31 mouse cellular contexts compared by ENCODE assay signal in genomic region chr3:62311224-62311623, GRCm38 (mm10). TPM values are rescaled to one million over a fixed set of nuclear protein-coding genes. Genes with fewer than 3 reads are reported as not detected.
DNase-seq lines count a peak whose midpoint lies in the region; ATAC-seq and TF ChIP-seq lines count a peak whose summit lies in the region.
"Had no signal": no experiment of that assay in that cellular context is flagged by ENCODE, and none has a peak within 500 bp of the region (broad histone marks: within the 10 kb centered on the region; RNA-seq: fewer than 3 reads in every experiment).

No protein-coding gene starts in this region.

- WGBS in embryonic facial prominence, embryonic 11.5 days = 88% methylated on average over 5 of the region's 5 CpGs
- WGBS in embryonic facial prominence, embryonic 10.5 days = 92% methylated on average over 5 of the region's 5 CpGs
- 91% methylated on average over 5 of the region's 5 CpGs for WGBS in hindbrain, embryonic 13.5 days
- WGBS in hindbrain, embryonic 11.5 days = 91% methylated on average over 5 of the region's 5 CpGs
- 79% methylated on average over 5 of the region's 5 CpGs for WGBS in lung, embryonic 14.5 days
- 96% methylated on average over 5 of the region's 5 CpGs for WGBS in neural tube, embryonic 14.5 days

- H3K4me3 ChIP-seq in embryonic facial prominence, embryonic 11.5 days (ENCODE audit: low read depth, low read length) = no peak overlapping the region
- no peak overlapping the region for H3K4me3 ChIP-seq in embryonic facial prominence, embryonic 10.5 days
- H3K4me3 ChIP-seq in hindbrain, embryonic 13.5 days = no peak overlapping the region
- H3K4me3 ChIP-seq in hindbrain, embryonic 11.5 days (ENCODE audit: low read depth, low read length) = no peak overlapping the region
- no peak overlapping the region for H3K4me3 ChIP-seq in lung, embryonic 14.5 days (ENCODE audit: low read depth, low read length)
- H3K4me3 ChIP-seq in neural tube, embryonic 14.5 days (ENCODE audit: low read depth, low read length) = no peak overlapping the region
- H3K4me3 ChIP-seq: intestine, embryonic 15.5 days; neural tube, embryonic 12.5 days had no signal

- 0 out of 2 replicates have a peak, but pooled peaks have one; percentile 14 for ATAC-seq in embryonic facial prominence, embryonic 11.5 days (replicated peaks; ENCODE audit: insufficient number of reproducible peaks, low FRiP score, low TSS enrichment, low read depth)
- peak; percentile 68; the same call in 1 of the 2 replicates for ATAC-seq in hindbrain, embryonic 13.5 days (ENCODE audit: low FRiP score)
- ATAC-seq in hindbrain, embryonic 11.5 days (ENCODE audit: low FRiP score) = no peak
- ATAC-seq in lung, embryonic 14.5 days (ENCODE audit: insufficient read depth) = 0 out of 2 replicates have a peak, but pooled peaks have one; percentile 21
- peak; percentile 44; the same call in 1 of the 2 replicates for ATAC-seq in neural tube, embryonic 14.5 days (ENCODE audit: low read depth)
- ATAC-seq: activated CD4-positive, CD25-positive, alpha-beta regulatory T cell, adult 4 months; hindbrain, postnatal 0 days; intestine, embryonic 15.5 days had no signal

- no peak overlapping the region for H3K9ac ChIP-seq in embryonic facial prominence, embryonic 11.5 days (replicated peaks; ENCODE audit: low read length)
- H3K9ac ChIP-seq in hindbrain, embryonic 13.5 days = no peak overlapping the region
- H3K9ac ChIP-seq in hindbrain, embryonic 11.5 days (ENCODE audit: low read depth, low read length) = no peak overlapping the region
- no peak overlapping the region for H3K9ac ChIP-seq in lung, embryonic 14.5 days
- no peak overlapping the region for H3K9ac ChIP-seq in neural tube, embryonic 14.5 days (replicated peaks; ENCODE audit: low read depth, low read length)
- H3K9ac ChIP-seq: intestine, embryonic 15.5 days; liver, embryonic 14.5 days; neural tube, embryonic 12.5 days had no signal

- H3K27ac ChIP-seq in embryonic facial prominence, embryonic 11.5 days (replicated peaks; ENCODE audit: low read depth, low read length) = no peak overlapping the region
- H3K27ac ChIP-seq in embryonic facial prominence, embryonic 10.5 days (replicated peaks) = no peak overlapping the region
- no peak overlapping the region for H3K27ac ChIP-seq in hindbrain, embryonic 13.5 days
- no peak overlapping the region for H3K27ac ChIP-seq in hindbrain, embryonic 11.5 days (ENCODE audit: low read depth, low read length)
- H3K27ac ChIP-seq in lung, embryonic 14.5 days (ENCODE audit: low read depth) = no peak overlapping the region
- no peak overlapping the region for H3K27ac ChIP-seq in neural tube, embryonic 14.5 days (ENCODE audit: low read depth, low read length)
- H3K27ac ChIP-seq: hindbrain, postnatal 0 days; intestine, embryonic 15.5 days; liver, embryonic 14.5 days; neural tube, embryonic 12.5 days; stomach, postnatal 0 days had no signal

- no peak for DNase-seq in embryonic facial prominence, embryonic 11.5 days (ENCODE audit: low spot score)
- DNase-seq in embryonic facial prominence, embryonic 10.5 days (ENCODE audit: low spot score) = no peak
- DNase-seq in hindbrain, embryonic 11.5 days (ENCODE audit: low spot score) = no peak
- DNase-seq in lung, embryonic 14.5 days = no peak
- no peak for DNase-seq in lung, postnatal 14 days
- DNase-seq in neural tube, embryonic 10.5 days (ENCODE audit: extremely low spot score, low spot score) = no peak
- DNase-seq: adrenal gland, adult 2 months; cerebellum, adult 2 months; cerebellum, postnatal 14 days; gastrocnemius, postnatal 14 days; heart, postnatal 4 days; kidney, adult 2 months; kidney, postnatal 4 days; left cerebral cortex, postnatal 4 days; liver; lung, adult 2 months; lung, postnatal 4 days; right cerebral cortex, postnatal 4 days; thymus, adult 18-20 months; thymus, postnatal 25 days had no signal

- H3K4me2 ChIP-seq in embryonic facial prominence, embryonic 11.5 days (ENCODE audit: low read depth, low read length) = no peak overlapping the region
- H3K4me2 ChIP-seq in hindbrain, embryonic 13.5 days = no peak overlapping the region
- H3K4me2 ChIP-seq in hindbrain, embryonic 11.5 days (replicated peaks; ENCODE audit: low read depth, low read length) = no peak overlapping the region
- H3K4me2 ChIP-seq in lung, embryonic 14.5 days = no peak overlapping the region
- no peak overlapping the region for H3K4me2 ChIP-seq in neural tube, embryonic 14.5 days (ENCODE audit: low read depth, low read length)
- H3K4me2 ChIP-seq: heart, embryonic 11.5 days; intestine, embryonic 15.5 days; neural tube, embryonic 12.5 days had no signal

- no peak for TF ChIP-seq CTCF in lung, embryonic 14.5 days (IDR thresholded peaks at IDR 0.05; ENCODE audit: low read depth)

- H3K27me3 ChIP-seq in embryonic facial prominence, embryonic 11.5 days (ENCODE audit: control insufficient read depth, insufficient read depth, low read length) = no peaks in the 10 kb centered on the region
- no peaks in the 10 kb centered on the region for H3K27me3 ChIP-seq in embryonic facial prominence, embryonic 10.5 days (replicated peaks; ENCODE audit: low read depth, poor library complexity, severe bottlenecking)
- no peaks in the 10 kb centered on the region for H3K27me3 ChIP-seq in hindbrain, embryonic 13.5 days
- no peaks in the 10 kb centered on the region for H3K27me3 ChIP-seq in hindbrain, embryonic 11.5 days (ENCODE audit: control insufficient read depth, insufficient read depth, low read length)
- H3K27me3 ChIP-seq in lung, embryonic 14.5 days (ENCODE audit: insufficient read depth, low read length) = no peaks in the 10 kb centered on the region
- no peaks in the 10 kb centered on the region for H3K27me3 ChIP-seq in neural tube, embryonic 14.5 days (ENCODE audit: control insufficient read depth, insufficient read depth, low read length)
- H3K27me3 ChIP-seq: CH12.LX; intestine, embryonic 15.5 days; megakaryocyte, embryonic 14.5 days; neural tube, embryonic 12.5 days had no signal

- H3K36me3 ChIP-seq in embryonic facial prominence, embryonic 11.5 days (replicated peaks; ENCODE audit: control insufficient read depth, insufficient read depth, low read depth, low read length) = no peaks in the 10 kb centered on the region
- H3K36me3 ChIP-seq in embryonic facial prominence, embryonic 10.5 days (replicated peaks) = no peaks in the 10 kb centered on the region
- H3K36me3 ChIP-seq in hindbrain, embryonic 13.5 days = no peaks in the 10 kb centered on the region
- H3K36me3 ChIP-seq in hindbrain, embryonic 11.5 days (ENCODE audit: control insufficient read depth, insufficient read depth, low read length) = no peaks in the 10 kb centered on the region
- H3K36me3 ChIP-seq in lung, embryonic 14.5 days (ENCODE audit: insufficient read depth) = no peaks in the 10 kb centered on the region
- H3K36me3 ChIP-seq in neural tube, embryonic 14.5 days (ENCODE audit: control insufficient read depth, insufficient read depth, low read length) = no peaks in the 10 kb centered on the region
- H3K36me3 ChIP-seq: intestine, embryonic 15.5 days; neural tube, embryonic 12.5 days had no signal

- H3K4me1 ChIP-seq in embryonic facial prominence, embryonic 11.5 days (ENCODE audit: control insufficient read depth, insufficient read depth, low read length) = no peaks in the 10 kb centered on the region
- H3K4me1 ChIP-seq in embryonic facial prominence, embryonic 10.5 days = no peaks in the 10 kb centered on the region
- H3K4me1 ChIP-seq in hindbrain, embryonic 13.5 days (replicated peaks) = no peaks in the 10 kb centered on the region
- no peaks in the 10 kb centered on the region for H3K4me1 ChIP-seq in hindbrain, embryonic 11.5 days (replicated peaks; ENCODE audit: control insufficient read depth, insufficient read depth, low read length)
- H3K4me1 ChIP-seq in lung, embryonic 14.5 days (ENCODE audit: insufficient read depth) = no peaks in the 10 kb centered on the region
- H3K4me1 ChIP-seq in neural tube, embryonic 14.5 days (ENCODE audit: control insufficient read depth, insufficient read depth, low read length) = no peaks in the 10 kb centered on the region
- H3K4me1 ChIP-seq: intestine, embryonic 15.5 days; megakaryocyte, embryonic 14.5 days; neural tube, embryonic 12.5 days had no signal

- H3K9me3 ChIP-seq in embryonic facial prominence, embryonic 11.5 days (replicated peaks; ENCODE audit: control insufficient read depth, low read length) = no peaks in the 10 kb centered on the region
- H3K9me3 ChIP-seq in embryonic facial prominence, embryonic 10.5 days = no peaks in the 10 kb centered on the region
- no peaks in the 10 kb centered on the region for H3K9me3 ChIP-seq in hindbrain, embryonic 13.5 days
- H3K9me3 ChIP-seq in hindbrain, embryonic 11.5 days (ENCODE audit: control insufficient read depth, low read length) = no peaks in the 10 kb centered on the region
- no peaks in the 10 kb centered on the region for H3K9me3 ChIP-seq in lung, embryonic 14.5 days (ENCODE audit: low read depth, low read length)
- H3K9me3 ChIP-seq in neural tube, embryonic 14.5 days (ENCODE audit: control insufficient read depth, low read length) = no peaks in the 10 kb centered on the region
- H3K9me3 ChIP-seq: intestine, embryonic 15.5 days; neural tube, embryonic 12.5 days had no signal

RNA-seq across cellular contexts. Expression of gene Arhgef26, which starts 26.9 kb away (rescaled TPM):
- 4.3 and 4.7 TPM in 2 replicates for polyA plus RNA-seq in embryonic facial prominence, embryonic 11.5 days (2014; fragmentation: Nextera tagmentation; extraction: Ambion mirVana)
- 6.9 and 8.2 TPM in 2 replicates for polyA plus RNA-seq in embryonic facial prominence, embryonic 10.5 days (2016; fragmentation: Nextera tagmentation; extraction: Ambion mirVana)
- polyA plus RNA-seq in hindbrain, embryonic 13.5 days (2015; fragmentation: Nextera tagmentation; extraction: Ambion mirVana) = 11.8 and 14.2 TPM in 2 replicates
- 7.4 and 9.1 TPM in 2 replicates for polyA plus RNA-seq in hindbrain, embryonic 11.5 days (2014; fragmentation: Nextera tagmentation; extraction: Ambion mirVana)
- 11.7 and 13.6 TPM in 2 replicates for polyA plus RNA-seq in lung, embryonic 14.5 days (2014; fragmentation: Nextera tagmentation; extraction: Ambion mirVana)
- polyA plus RNA-seq in neural tube, embryonic 14.5 days (2014; fragmentation: Nextera tagmentation; extraction: Ambion mirVana) = 11.4 and 11.7 TPM in 2 replicates
